Mouse (Mus musculus): Measurements from ENCODE around the gene D8Ertd738e.

D8Ertd738e gene

GRCm38 (mm10) chr8:84236410-84236997, 13.0 kb downstream of the D8Ertd738e start:
- no peak for DNase-seq (ENCODE audit: low read depth)

GRCm38 (mm10) chr8:84235746-84236409, 13.6 kb downstream of the D8Ertd738e start:
- no peak for DNase-seq (ENCODE audit: low read depth)

GRCm38 (mm10) chr8:84233055-84233454, 16.5 kb downstream of the D8Ertd738e start:
- no peak for DNase-seq (ENCODE audit: low read depth)

DNA sequence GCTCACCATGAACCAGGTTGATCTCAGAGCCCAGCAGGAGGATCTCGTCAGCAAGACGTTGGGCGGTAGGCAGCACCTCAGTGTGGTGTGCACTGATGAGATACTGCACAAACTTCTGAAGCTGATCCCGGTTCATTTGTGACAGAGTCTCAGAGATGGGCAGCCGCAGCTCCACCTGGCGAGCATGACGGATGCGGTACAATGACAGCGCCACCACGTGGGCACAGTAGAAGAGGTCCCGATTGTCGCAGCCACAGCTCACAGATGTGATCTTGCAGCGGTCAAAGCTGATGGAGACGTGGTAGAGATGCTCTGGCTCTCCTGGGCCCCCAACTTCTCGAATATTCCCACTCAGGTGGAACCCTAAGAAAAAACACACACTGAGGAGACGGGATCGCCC, 18.8 kb downstream of the D8Ertd738e start:
- DNase-seq (ENCODE audit: low read depth) = no peak

DNA sequence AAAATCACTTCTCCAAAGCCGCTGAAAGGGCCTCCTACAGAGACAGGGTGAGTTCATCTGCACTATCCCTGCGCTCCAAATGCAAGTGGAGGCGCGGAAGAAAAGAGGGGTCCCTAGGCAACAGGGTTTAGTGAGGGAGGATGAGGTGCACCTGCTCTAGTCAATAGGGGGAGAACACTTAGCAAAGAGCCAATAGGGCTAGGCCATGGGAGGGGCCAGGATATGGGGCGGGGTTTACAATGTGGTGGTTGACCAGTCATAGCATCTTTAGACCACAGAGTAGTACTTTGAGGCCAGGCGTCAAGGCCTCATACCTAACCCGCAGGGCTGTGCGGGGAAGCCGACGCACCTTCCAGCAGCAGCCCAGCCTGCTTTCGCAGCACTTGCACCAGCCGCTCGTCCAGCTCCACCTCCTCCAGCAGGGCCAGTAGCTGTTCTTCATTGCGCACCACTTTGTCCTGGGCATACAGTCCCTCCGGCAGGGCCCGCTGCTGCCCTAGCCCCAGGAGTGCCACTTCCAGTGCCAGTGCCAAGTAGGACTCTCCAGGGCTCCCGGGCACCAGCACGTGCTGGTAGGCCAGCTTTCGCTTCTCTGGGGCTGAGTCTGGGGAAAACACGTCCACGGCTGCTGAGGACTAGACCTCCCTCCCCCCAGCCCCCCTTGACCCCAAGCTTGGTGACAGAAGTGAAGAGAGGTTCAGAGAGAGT, 26.0 kb downstream of the D8Ertd738e start:
- no peak for DNase-seq (ENCODE audit: low read depth)

DNA sequence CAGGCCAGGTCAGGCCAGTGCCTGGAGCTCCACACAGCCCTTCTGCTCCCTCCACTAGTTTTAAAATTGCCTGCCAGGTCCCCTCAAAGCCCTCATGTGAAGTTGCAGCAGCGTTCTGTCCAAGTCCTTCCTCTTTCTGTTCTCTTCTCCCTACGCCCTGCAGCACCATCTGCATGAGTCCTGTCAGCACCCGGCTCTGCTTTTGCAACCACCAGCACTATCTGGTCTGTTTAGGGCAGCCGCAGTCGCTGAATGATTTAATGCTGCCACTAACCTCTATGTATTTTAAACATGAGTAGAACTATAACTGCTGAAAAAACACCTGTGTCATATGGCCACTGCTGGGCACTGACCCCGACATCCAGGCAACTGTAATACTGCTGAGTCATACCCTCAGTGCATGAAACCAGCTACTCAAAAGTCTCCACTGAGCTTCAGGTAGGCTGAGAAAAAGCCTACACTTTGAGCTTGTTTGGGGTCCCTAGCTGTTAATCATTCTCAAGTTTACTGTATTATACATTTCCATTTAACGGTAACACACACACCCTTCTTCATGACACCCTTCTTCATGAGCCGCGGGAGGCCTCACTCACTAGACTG, 26.9 kb downstream of the D8Ertd738e start:
- DNase-seq (ENCODE audit: low read depth) = no peak

- DNase-seq (ENCODE audit: low read depth) = no peak
Measured at GRCm38 (mm10) chr8:84220105-84220504, 29.4 kb downstream of the D8Ertd738e start.

- no peak for DNase-seq (ENCODE audit: low read depth)
Measured at GRCm38 (mm10) chr8:84218143-84218542, 31.4 kb downstream of the D8Ertd738e start.

DNA sequence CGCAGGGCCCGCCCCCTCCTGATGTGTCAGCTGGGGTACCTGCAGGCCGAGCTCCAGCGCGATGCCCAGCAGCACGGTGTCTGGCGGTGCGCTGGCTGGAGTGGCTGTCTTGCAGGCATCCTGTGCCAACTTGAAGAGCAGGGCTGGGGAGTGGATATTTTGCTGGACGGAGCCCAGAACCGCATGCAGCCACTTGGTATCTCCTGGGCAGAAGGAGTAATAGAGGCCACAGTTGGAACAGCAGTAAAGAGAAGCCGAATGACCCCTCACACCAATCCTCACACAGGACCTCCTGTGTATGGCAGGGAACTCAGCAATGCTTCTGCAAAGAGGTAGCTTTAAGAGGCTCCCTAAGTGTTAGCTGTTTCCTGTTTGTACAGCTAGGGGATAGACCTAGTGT, 32.3 kb downstream of the D8Ertd738e start:
- no peak for DNase-seq (ENCODE audit: low read depth)

- no peak for DNase-seq (ENCODE audit: low read depth)
Measured at GRCm38 (mm10) chr8:84213277-84213676, 36.2 kb downstream of the D8Ertd738e start.

- no peak for DNase-seq (ENCODE audit: low read depth)
Measured at GRCm38 (mm10) chr8:84211881-84212563, 37.5 kb downstream of the D8Ertd738e start.

- DNase-seq (ENCODE audit: low read depth) = no peak
Measured at GRCm38 (mm10) chr8:84211202-84211601, 38.3 kb downstream of the D8Ertd738e start.

DNA sequence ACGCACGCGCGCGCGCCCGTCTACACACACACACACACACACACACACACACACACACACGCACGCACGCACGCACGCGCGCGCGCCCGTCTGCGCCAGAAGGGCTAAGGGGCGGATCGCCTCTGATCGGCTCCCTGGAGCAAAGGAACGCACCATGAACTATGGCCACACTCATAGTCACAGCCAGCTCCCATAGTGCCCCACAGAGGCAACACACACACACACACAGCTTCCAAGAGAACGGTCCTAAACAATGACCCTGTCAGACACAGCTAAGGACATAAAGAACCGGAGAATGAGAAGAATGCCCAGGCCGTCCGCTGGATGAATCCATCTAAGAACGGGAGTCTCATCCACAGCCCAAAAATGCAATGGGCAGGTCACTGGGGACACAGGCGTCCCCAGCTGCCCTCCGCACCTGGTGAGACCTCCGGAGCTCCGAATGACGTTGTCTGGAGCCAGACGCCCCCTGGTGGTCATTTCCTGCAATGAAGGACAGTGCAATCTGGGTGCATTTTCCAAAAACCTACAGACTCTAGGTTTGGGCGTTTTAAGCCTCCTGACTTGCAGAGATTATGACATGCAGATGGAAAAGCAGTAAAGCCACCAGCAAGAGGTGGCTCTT, 39.2 kb downstream of the D8Ertd738e start:
- no peak for DNase-seq (ENCODE audit: low read depth)

DNA sequence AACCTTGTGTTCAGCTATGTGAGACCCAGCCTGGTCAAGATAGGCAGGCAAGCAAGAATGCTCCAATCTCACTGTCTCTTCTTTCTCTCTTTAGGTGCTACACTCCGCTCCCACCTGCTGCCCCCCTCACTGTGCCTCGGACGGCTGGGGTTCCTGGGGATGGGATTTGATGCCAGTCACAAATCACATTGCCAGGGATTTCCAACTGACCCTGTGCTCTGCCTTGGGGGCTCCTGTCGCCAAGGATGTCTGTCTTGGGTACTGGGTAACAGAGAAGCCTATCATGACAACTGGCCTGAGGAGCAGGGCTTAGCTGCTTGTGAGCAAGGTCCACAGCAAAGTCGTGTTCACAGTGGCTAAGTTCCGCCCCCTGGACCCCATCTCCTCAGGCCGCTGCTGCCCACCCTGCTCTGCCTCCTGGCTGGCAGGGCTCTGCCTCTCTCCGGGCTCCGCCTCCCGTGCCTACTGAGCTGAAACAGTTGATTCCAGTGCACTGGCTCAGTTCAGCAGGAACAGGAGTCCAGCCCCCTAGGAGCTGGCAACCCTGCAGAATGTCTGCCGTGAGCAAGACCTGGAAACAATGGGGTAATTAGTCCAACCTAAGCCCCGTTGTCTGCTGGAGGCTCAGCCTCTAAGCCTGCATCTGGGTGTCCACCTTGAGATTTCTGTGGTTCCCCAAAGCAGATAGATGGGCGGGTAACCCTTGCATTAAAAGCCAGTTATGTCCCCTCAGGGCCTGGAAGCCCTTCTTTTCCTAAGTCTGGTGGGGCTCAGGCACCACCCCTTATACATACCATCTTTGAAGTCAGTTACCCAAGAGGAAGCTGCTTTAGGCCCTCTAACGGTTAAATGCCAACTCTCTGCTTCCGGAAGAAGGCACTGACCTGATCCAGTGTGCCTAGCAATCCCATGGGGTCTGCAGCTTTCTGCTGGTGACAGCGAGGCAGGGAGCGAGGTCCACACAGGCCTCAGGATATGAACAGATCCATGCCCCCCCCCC, 40.8 kb downstream of the D8Ertd738e start:
- no peak for DNase-seq (ENCODE audit: low read depth)

GRCm38 (mm10) chr8:84207811-84208210, 41.7 kb downstream of the D8Ertd738e start:
- no peak for DNase-seq (ENCODE audit: low read depth)

DNA sequence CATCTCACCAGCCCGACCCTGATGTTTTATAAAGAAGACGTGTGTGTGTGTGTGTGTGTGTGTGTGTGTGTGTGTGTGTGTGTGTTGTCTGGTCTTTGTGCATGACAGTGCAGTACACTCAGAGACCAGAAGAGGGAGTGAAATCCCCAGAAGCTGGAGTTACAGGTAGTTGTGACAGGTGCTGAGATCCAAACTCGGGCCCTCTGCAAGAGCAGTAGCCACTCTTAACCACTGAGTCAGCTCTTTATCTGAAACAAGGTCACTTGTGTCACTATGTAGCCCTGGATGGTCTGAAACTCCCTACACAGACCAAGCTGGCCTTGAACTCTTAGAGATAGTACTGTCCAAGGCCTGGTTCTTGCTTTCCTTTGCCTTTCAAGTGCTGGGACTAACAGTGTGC, 42.9 kb downstream of the D8Ertd738e start:
- no peak for DNase-seq (ENCODE audit: low read depth)

DNA sequence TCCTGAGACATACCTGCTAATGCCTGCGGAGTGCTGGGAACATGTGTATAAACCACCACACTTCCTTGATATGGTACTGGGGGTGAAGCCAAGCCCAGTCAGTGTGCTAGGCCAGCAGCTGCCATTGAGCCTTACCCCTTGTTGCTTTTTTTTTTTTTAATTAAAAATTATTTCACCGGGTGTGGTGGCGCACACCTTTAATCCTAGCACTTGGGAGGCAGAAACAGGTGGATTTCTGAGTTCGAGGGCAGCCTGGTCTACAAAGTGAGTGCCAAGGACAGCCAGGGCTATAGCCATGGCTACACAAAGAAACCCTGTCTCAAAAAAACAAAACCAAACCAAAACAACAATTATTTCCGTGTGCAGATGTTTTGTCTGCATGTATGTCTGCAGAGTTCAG, 44.4 kb downstream of the D8Ertd738e start:
- DNase-seq (ENCODE audit: low read depth) = no peak

DNA sequence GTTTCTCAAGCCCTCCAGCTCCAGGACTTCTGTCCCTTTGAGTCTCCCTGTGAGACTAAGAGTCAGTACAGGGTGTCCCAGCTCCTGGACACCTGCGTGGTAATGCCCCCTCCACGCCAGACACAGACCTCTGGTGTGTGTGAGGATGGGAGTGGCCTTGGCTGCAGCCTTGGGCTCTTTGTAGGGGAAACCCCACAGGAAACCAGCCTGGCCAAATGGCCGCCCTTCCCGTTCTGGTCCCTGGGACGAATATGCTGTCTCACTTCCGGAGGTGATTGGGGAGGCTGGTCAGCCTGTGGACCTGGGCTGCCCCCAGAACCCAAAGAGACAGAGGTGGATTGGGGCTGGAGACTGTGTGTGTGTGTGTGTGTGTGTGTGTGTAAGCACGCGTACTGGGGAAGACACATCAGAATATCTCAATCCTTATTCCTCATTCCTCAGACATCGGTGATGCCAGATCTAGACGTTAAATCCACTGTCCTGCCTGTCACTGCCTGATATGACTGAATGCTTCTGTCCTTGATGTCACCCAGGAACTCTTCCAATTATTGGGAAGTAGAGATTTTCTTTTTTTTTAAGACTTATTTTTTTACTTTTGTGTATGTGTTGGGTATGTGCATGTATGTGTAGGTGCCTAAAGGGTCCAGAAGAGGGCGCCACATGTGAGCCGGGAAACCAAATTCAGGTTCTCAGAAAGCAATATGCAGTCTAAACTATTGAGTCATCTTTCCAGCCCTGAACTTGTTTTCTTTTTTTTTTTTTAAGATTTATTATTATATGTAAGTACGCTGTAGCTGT, 45.3 kb downstream of the D8Ertd738e start:
- no peak for DNase-seq (ENCODE audit: low read depth)

GRCm38 (mm10) chr8:84202938-84203917, 46.3 kb downstream of the D8Ertd738e start:
- no peak for DNase-seq (ENCODE audit: low read depth)

Data from c-Kit-positive CD71-positive TER-119-negative erythroid progenitor cells, embryonic 14.5 days (primary cell).